Mouse (Mus musculus) embryo, embryonic 10 days (tissue): ENCODE measurements at regions not wholly inside any gene's neighbourhood (a gene's known extent, or its start where the extent isn't known, plus 50 kb on each side); places are given as distances from the start of the nearest gene placed in this dataset.

Experiments
- DNase-seq: peaks from one replicate; pipeline ENCODE4 v3.0.0-alpha.2; 2015; ENCODE audit warnings: low spot score

- no peak for DNase-seq
These were observed 147.1 kb upstream of the Pou3f4 start for GRCm38 (mm10) chrX:110666853-110667504.

- DNase-seq = no peak
These were observed 140.9 kb upstream of the Pou3f4 start for GRCm38 (mm10) chrX:110673192-110673591.

- no peak for DNase-seq
These were observed 135.5 kb upstream of the Pou3f4 start for GRCm38 (mm10) chrX:110678578-110678977.

GRCm38 (mm10) chrX:110680561-110680960 is 133.5 kb upstream of the Pou3f4 start:
- no peak for DNase-seq

GRCm38 (mm10) chrX:110700442-110700841 is 113.6 kb upstream of the Pou3f4 start:
- no peak for DNase-seq

- no peak for DNase-seq
These were observed 99.9 kb upstream of the Pou3f4 start for GRCm38 (mm10) chrX:110714137-110714536.

GRCm38 (mm10) chrX:110764080-110764479 is 50.0 kb upstream of the Pou3f4 start:
- peak; percentile 8 for DNase-seq
